Mouse (Mus musculus) gastrocnemius, adult 18-20 months (tissue): Measurements from ENCODE around the gene Macrod2. TPM values are rescaled to one million over a fixed set of nuclear protein-coding genes. Genes with fewer than 3 reads are reported as not detected.

Experiments
- total RNA-seq, 2 experiments: library from RNA; stranded (reverse); gene quantifications; 2 replicates each; pipeline ENCODE4 v1.2.3; 2021

Gene Macrod2
- total RNA-seq, 2 experiments from 2014 or later, result 16.6 to 19.0 TPM

Other genes starting within 250 kb of the Macrod2 start
- not detected for gene Gm17374, start 243.3 kb upstream of the Macrod2 start, total RNA-seq
- 10 to 100 TPM; 11.9 TPM for gene Esf1, start 224.7 kb upstream of the Macrod2 start, total RNA-seq
- 10 to 100 TPM; 40.5 to 44.2 TPM for gene Ndufaf5, start 224.7 kb upstream of the Macrod2 start, total RNA-seq
- gene Sel1l2, start 5.6 kb upstream of the Macrod2 start, total RNA-seq, result under 1 TPM in 1 of 2 experiments, not detected in 1; 0.19 TPM